Mouse (Mus musculus) erythroblast, embryonic 14.5 days (primary cell): ENCODE data around the gene Tmod2.

Experiments used
- GATA1 ChIP-seq: IDR thresholded peaks from 2 replicates; pipeline ENCODE4 v1.6.1; 2012; ENCODE audit warnings: low read length, inconsistent platforms, mixed read lengths
- TAL1 ChIP-seq: IDR thresholded peaks from 3 replicates; pipeline ENCODE4 v1.6.1; 2012; ENCODE audit warnings: low read length, inconsistent platforms, mixed read lengths

- TF ChIP-seq TAL1 = no peak
- TF ChIP-seq GATA1 = no peak
Measured at GRCm38 (mm10) chr9:75551342-75551741, 59.8 kb downstream of the Tmod2 start.
